Mouse (Mus musculus) adipocyte (in vitro differentiated cells): Measurements from ENCODE around the gene Foxc1.

ENCODE experiments used
- DNase-seq: peaks from one replicate; pipeline ENCODE4 v3.0.0-alpha.2; 2016; ENCODE audit warnings: low spot score

Gene Foxc1

GRCm38 (mm10) chr13:31830332-31830731 is 23.9 kb downstream of the Foxc1 start:
- no peak for DNase-seq

GRCm38 (mm10) chr13:31835802-31836201 is 29.4 kb downstream of the Foxc1 start:
- no peak for DNase-seq

- DNase-seq: no peak
These were observed 43.0 kb downstream of the Foxc1 start for GRCm38 (mm10) chr13:31849258-31849971.

GRCm38 (mm10) chr13:31853564-31853963 is 47.1 kb downstream of the Foxc1 start:
- DNase-seq: no peak

- DNase-seq: no peak
These were observed 47.6 kb downstream of the Foxc1 start for GRCm38 (mm10) chr13:31854000-31854399.

- DNase-seq: no peak
These were observed 53.8 kb downstream of the Foxc1 start for GRCm38 (mm10) chr13:31860200-31860599.
